Mouse (Mus musculus) heart, embryonic 13.5 days (tissue): ENCODE results near the gene Mtmr6. TPM values are rescaled to one million over a fixed set of nuclear protein-coding genes. Genes with fewer than 3 reads are reported as not detected.
"Not testable (repeated sequence)": the region's sequence is repeated elsewhere in the genome, so short reads cannot be mapped to it uniquely, and the experiment has no call there.

ENCODE experiments used
- ATAC-seq: fragments of 200-750 bp; cut with Nextera tagmentation; 2 replicates; pipeline ENCODE4 v1.8.0; 2017; ENCODE audit warnings: moderate TSS enrichment; ENCODE audit not compliant: insufficient number of reproducible peaks, low FRiP score, low TSS enrichment; ENCODE audit errors: extremely low read depth
- H3K27ac ChIP-seq: fragments of 300-500 bp; sonication (generic); replicated peaks from 2 replicates; pipeline ENCODE4 v1.5.1; 2015; ENCODE audit warnings: moderate library complexity, mild to moderate bottlenecking, inconsistent platforms
- H3K27me3 ChIP-seq: fragments of 300-500 bp; sonication (generic); replicated peaks from 2 replicates; pipeline ENCODE4 v1.6.1; 2015; ENCODE audit warnings: mild to moderate bottlenecking, inconsistent platforms
- H3K36me3 ChIP-seq: fragments of 300-500 bp; sonication (generic); 2 replicates; pipeline ENCODE4 v1.6.1; 2015; ENCODE audit warnings: mild to moderate bottlenecking, inconsistent platforms
- H3K4me1 ChIP-seq: fragments of 300-500 bp; sonication (generic); 2 replicates; pipeline ENCODE4 v1.6.1; 2015; ENCODE audit warnings: inconsistent platforms
- H3K4me2 ChIP-seq: fragments of 300-500 bp; sonication (generic); 2 replicates; pipeline ENCODE4 v1.6.1; 2015; ENCODE audit warnings: inconsistent platforms, mild to moderate bottlenecking, moderate library complexity
- H3K4me3 ChIP-seq: fragments of 300-500 bp; sonication (generic); 2 replicates; pipeline ENCODE4 v1.5.1; 2015; ENCODE audit warnings: moderate library complexity, mild to moderate bottlenecking, inconsistent platforms
- H3K9ac ChIP-seq: fragments of 300-500 bp; sonication (generic); 2 replicates; pipeline ENCODE4 v1.6.1; 2015; ENCODE audit warnings: inconsistent platforms, mild to moderate bottlenecking, moderate library complexity
- H3K9me3 ChIP-seq: fragments of 300-500 bp; sonication (generic); 2 replicates; pipeline ENCODE4 v1.6.1; 2016; ENCODE audit warnings: inconsistent platforms
- WGBS: fragments of 180-500 bp; shearing (Covaris S2); methylation state at CpG from one replicate; pipeline ENCODE4 v1.1.7; 2015; ENCODE audit warnings: mixed read lengths; 5-methylcytosine and 5-hydroxymethylcytosine counted together
- polyA plus RNA-seq: library from polyadenylated mRNA; unstranded; fragments of >200 nt; fragmentation: Nextera tagmentation; extraction: Ambion mirVana; gene quantifications from 2 replicates; pipeline ENCODE4 v1.2.1, GENCODE M21; 2015

The Mtmr6 gene
- polyA plus RNA-seq, 1 experiment from 2014 or later = 24.0 TPM

DNA sequence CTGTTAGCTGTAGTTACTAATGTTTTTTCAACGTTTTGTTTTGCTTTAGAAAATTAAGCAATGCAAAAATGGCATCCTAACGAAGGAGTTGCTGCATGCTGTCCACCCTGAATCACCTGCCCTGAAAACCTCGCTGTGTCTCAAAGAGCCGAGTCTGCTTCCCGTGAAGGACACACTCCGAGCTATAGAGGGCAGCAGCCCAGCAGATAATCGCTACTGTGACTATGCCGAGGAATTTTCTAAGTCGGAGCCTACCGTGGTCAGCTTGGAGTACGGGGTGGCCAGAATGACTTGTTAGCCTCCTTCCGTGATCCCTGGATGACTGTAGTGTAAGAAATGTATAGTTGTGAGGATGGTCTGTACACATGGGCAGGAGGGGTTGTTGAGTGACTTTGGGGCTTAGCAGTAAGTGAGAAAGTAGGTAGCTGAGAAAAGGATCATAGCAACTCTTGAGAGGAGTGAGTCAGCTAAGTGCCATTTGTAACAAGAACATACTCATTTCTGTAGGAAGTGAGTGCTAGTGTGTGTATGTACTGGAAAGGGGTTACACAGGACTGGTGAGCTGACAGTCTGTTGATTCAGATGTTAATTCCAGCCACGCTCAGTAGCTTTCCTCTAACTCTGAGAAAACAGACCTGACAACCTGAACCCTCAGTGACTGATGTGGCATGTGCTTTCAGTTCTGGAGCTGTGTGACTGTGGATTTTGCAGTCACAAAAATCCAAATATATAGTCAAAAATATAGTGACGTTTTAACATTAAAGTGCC, 35.4 kb downstream of the Mtmr6 start:
- H3K9ac ChIP-seq = no peak overlapping the region
- H3K27me3 ChIP-seq = no peaks in the 10 kb centered on the region
- no peak overlapping the region for H3K4me3 ChIP-seq
- H3K36me3 ChIP-seq = peaks cover 68% of the 10 kb centered on the region
- no peaks in the 10 kb centered on the region for H3K9me3 ChIP-seq
- ATAC-seq = no peak
- no peaks in the 10 kb centered on the region for H3K4me1 ChIP-seq
- 73% methylated on average over 14 of the region's 14 CpGs for WGBS
- no peak overlapping the region for H3K4me2 ChIP-seq
- no peak overlapping the region for H3K27ac ChIP-seq

DNA sequence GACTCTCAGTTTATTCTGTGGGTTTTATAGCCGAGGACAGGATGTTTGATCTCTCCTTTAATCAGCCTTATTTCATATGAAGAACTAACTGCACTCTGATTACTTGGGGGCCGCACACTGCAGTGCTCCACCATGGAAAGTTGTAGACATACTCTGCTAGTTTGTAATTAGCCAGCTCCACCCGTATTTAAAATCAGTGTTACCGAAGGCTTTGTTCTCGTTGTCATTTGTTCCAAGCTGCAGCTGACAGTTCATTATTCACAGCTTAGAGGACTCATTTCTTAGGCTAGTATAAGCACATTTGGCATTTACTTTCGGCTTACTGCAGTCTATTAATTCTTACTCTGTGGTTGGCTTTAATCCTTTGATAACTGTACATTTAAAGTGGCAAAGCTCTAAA, 36.0 kb downstream of the Mtmr6 start:
- 84% methylated on average over 6 of the region's 6 CpGs for WGBS

DNA sequence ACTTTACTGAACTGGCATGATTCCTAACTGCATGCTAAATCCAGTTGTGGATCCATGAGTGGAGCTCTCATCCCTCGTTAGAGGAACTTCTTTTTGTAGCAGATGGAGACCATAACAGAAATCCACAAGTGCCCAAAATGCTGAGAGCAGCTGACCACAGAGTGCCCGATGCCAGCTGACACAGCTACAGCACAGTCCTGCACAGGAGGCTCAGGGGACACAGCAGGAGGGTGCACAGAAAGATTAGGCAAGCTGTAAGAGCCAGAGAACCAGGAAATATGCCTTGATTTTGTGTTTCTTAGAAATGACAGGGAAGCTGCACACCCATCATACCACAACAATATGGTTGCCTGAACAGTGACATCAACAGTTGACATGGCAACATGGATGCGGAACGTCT, 37.4 kb downstream of the Mtmr6 start:
- Histone ChIP-seq H3K36me3 (peaks cover 56% of the 10 kb centered on the region), H3K4me2 (no peak overlapping the region), H3K27ac (no peak overlapping the region), H3K4me3 (no peak overlapping the region), H3K27me3 (no peaks in the 10 kb centered on the region), H3K4me1 (no peaks in the 10 kb centered on the region), H3K9me3 (no peaks in the 10 kb centered on the region), H3K9ac (no peak overlapping the region)
- ATAC-seq = no peak
- WGBS = 86% methylated on average over 4 of the region's 4 CpGs

More for the DNA sequence above, 36.0 kb downstream of the Mtmr6 start:
- Histone ChIP-seq H3K4me2 (no peak overlapping the region), H3K9ac (no peak overlapping the region), H3K4me3 (no peak overlapping the region), H3K9me3 (no peaks in the 10 kb centered on the region), H3K36me3 (peaks cover 68% of the 10 kb centered on the region), H3K27me3 (no peaks in the 10 kb centered on the region), H3K27ac (no peak overlapping the region), H3K4me1 (no peaks in the 10 kb centered on the region)
- ATAC-seq = no peak

DNA sequence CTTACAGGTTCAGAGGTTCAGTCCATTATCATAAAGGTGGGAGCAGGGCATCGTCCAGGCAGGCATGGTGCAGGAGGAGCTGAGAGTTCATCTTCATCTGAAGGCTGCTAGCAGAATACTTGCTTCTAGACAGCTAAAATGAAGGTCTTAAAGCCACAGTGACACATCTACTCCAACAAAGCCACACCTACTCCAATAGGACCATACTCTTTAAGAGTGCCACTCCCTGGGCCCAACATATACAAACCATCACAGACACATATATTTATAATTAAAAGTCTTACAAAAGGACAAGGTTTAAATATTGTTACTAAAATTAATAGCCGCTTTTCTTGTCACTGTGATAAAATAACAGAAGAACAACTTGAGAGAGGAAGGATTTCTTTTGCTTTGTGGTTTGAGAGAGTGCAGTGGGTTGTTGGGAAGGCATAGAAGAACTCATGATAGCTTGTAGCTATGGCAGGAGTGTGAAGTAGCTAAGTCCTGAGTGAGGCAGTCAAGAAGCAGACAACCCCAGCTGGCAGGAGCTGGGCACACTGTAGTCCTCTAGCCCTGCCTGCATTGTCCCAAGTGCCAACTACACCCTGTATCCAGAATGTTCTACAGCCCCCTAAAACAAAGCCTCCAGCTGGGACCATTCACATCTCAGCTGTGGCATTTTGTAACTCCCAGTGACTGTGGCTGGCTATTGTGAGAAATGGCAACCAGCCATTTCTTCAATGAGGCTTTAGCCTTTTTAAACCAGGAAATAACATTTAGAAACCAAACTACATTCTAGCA, 39.6 kb downstream of the Mtmr6 start:
- H3K9me3 ChIP-seq = no peaks in the 10 kb centered on the region
- no peak overlapping the region for H3K27ac ChIP-seq
- no peaks in the 10 kb centered on the region for H3K27me3 ChIP-seq
- ATAC-seq = no peak
- H3K4me3 ChIP-seq = no peak overlapping the region
- H3K36me3 ChIP-seq = peaks cover 45% of the 10 kb centered on the region
- H3K4me2 ChIP-seq = no peak overlapping the region
- 82% methylated on average over 2 of the region's 2 CpGs for WGBS
- H3K4me1 ChIP-seq = no peaks in the 10 kb centered on the region
- no peak overlapping the region for H3K9ac ChIP-seq

DNA sequence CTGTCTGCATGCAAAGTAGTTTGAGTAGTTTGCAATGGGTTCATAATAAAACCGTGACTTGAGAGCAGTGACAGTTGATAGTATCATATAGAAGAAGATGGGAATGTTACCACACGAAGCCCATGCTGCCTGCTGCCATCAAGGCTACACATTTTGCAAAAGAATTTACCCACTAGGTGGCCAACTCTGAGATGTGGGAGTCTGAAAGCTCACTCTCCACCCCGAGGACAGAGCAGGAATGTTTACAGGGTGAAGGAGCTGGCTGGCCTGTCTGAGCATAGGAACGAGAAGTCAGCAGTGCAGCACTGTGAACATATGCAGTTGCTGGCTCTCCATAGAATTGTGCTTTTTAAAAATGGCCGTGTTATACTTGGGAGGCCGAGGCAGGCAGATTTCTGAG, 43.1 kb downstream of the Mtmr6 start:
- no peak for ATAC-seq
- 48% methylated on average over 6 of the region's 6 CpGs for WGBS
- Histone ChIP-seq H3K27me3 (no peaks in the 10 kb centered on the region), H3K9me3 (no peaks in the 10 kb centered on the region), H3K4me1 (no peaks in the 10 kb centered on the region), H3K4me3 (no peak overlapping the region), H3K4me2 (no peak overlapping the region), H3K36me3 (peaks cover 14% of the 10 kb centered on the region), H3K9ac (no peak overlapping the region), H3K27ac (no peak overlapping the region)

DNA sequence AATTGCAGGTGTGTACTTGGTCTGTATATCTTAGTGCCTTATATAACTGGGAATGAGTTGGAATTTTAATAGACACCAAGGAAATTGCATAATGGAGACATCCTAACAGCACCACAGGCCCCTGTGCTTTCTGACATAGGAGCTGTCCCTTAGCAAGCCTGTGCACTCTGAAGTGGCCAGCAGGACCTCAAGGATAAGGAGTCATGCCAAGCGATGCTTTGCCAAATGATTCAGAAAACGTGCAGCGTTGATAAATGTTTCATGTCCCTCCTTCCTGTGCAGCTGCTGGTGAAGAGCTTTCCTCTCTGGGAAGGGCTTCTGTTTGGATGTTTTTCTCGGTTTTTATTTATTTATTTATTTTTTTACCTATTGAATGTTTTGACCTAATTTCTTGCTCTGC, 45.7 kb downstream of the Mtmr6 start:
- Histone ChIP-seq H3K27ac (no peak overlapping the region), H3K27me3 (no peaks in the 10 kb centered on the region), H3K9me3 (no peaks in the 10 kb centered on the region), H3K36me3 (no peaks in the 10 kb centered on the region), H3K9ac (no peak overlapping the region), H3K4me1 (no peaks in the 10 kb centered on the region), H3K4me3 (no peak overlapping the region), H3K4me2 (no peak overlapping the region)
- WGBS = 46% methylated on average over 4 of the region's 4 CpGs
- no peak for ATAC-seq

DNA sequence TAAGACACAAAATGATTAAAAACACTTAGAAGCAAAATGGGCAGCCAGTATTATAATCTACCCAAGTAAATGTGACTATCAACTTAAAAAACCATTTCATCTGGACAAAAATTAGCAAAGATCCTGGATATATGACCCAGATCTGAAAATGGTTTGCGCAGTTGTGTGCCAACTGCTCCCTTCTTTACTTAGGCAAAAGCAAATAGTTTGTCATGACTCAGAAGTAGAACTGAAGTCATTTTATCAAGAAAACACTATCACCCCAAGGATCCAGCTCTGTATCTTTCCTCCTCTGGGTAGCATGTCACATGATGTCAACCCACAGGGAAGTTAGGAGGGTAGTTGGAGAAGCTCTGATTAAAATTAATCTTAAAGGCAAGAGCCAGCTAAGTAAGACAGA, 54.2 kb downstream of the Mtmr6 start:
- ATAC-seq = no peak
- no peak overlapping the region for H3K4me2 ChIP-seq
- 90% methylated on average over 1 of the region's 1 CpGs for WGBS

DNA sequence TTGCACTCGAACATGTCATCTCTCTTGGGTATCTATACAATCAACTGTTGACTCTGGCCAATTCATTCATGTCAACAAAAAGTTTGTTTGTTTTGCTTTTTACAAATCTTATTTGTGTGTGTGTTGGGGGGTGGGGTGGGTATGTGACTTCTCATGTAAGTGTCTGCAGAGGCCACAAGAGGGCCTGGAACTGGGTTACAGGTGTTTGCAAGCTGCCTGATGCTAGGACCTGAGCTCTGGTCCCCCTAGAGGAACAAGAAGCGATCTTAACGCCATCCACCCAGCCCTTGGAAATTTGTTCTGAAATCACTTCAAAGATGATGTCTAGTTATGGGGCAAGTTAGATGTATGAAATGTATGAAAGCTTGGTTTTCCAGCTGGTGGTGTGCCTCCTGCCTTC, 55.8 kb downstream of the Mtmr6 start:
- no peaks in the 10 kb centered on the region for H3K4me1 ChIP-seq
- no peaks in the 10 kb centered on the region; the same call in 1 of the 2 replicates for H3K9me3 ChIP-seq
- H3K4me3 ChIP-seq = no peak overlapping the region
- H3K4me2 ChIP-seq = no peak overlapping the region
- H3K27ac ChIP-seq = no peak overlapping the region
- WGBS = 57% methylated on average over 3 of the region's 3 CpGs
- no peak overlapping the region for H3K9ac ChIP-seq
- no peaks in the 10 kb centered on the region for H3K27me3 ChIP-seq
- H3K36me3 ChIP-seq = no peaks in the 10 kb centered on the region
- ATAC-seq = no peak

More for the DNA sequence above, 54.2 kb downstream of the Mtmr6 start:
- no peaks in the 10 kb centered on the region for H3K36me3 ChIP-seq
- H3K27ac ChIP-seq = no peak overlapping the region
- no peaks in the 10 kb centered on the region for H3K27me3 ChIP-seq
- H3K4me3 ChIP-seq = no peak overlapping the region
- H3K9ac ChIP-seq = no peak overlapping the region
- H3K9me3 ChIP-seq = no peaks in the 10 kb centered on the region
- no peaks in the 10 kb centered on the region for H3K4me1 ChIP-seq

DNA sequence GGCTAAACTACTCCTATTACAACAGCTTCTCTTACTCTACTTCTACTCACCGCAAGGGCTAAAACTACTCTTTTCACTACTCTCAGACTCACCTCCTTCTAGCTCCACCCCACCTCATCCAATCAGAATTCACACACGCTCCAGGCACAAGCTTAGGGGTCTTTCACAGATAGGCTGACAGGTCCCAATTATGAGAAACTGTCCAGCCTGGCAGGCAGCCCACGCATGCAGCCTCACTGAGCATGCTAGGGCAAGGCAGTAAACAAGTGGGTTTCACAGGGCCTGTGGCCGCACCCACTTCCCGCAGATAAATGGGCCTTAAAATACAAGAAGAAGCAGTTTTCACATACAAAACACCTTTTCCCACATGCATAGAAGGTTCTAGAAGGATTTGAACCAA, 75.0 kb downstream of the Mtmr6 start:
- ATAC-seq, H3K4me1 ChIP-seq, H3K4me2 ChIP-seq, H3K4me3 ChIP-seq, H3K9ac ChIP-seq, H3K27ac ChIP-seq, H3K27me3 ChIP-seq, H3K9me3 ChIP-seq, H3K36me3 ChIP-seq: not testable (repeated sequence)
- WGBS = 64% methylated on average over 5 of the region's 5 CpGs

DNA sequence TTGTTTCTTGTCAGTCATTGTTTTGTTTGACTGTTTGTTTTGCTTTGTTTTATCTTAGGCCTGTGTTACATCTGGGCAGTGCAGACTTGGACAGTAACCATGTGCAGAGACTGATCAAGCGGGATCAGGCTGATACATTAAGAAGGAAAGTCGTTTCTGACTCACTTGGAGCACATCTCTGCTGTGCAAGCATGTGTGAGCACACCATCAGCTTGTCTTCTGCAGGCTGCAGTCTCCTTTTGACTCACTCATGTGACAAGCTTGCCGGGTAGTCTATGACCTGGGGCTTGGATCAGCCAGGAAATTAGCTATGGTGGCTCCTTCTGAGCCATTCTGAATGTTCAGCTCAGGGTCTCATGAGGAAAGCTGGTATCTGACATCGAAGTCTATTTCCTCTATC, 75.5 kb downstream of the Mtmr6 start:
- Histone ChIP-seq H3K9me3 (no peaks in the 10 kb centered on the region), H3K36me3 (no peaks in the 10 kb centered on the region), H3K4me1 (no peaks in the 10 kb centered on the region), H3K4me3 (no peak overlapping the region), H3K27me3 (no peaks in the 10 kb centered on the region), H3K27ac (no peak overlapping the region), H3K4me2 (no peak overlapping the region), H3K9ac (no peak overlapping the region)
- no peak for ATAC-seq
- WGBS = 67% methylated on average over 4 of the region's 4 CpGs

DNA sequence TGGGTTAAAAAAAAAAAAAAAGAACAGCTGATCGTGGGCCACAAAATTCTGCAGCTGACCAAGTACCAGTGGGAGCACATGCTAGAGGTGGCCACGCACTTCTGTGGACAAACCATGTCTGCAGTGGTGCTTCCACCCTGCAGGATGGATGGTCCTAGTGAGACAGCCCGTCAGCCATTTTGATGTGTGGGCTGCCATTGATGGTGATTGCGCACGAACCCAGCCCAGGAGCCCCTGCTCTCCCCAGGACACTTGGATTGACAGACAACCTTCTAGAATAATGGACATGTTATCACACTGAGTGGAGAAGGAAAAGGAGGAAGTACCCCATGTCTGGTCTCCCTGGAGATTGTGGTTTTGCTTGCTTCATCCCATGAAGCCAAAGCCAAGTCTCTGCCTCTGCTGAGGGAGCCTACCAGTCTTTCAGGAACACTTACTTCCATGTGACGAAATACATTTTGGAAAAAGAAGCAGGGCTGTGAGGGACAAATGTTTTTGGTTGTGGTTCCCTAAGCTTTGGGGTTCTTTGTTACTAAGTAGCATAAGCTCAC, 80.4 kb downstream of the Mtmr6 start:
- 80% methylated on average over 6 of the region's 6 CpGs for WGBS
- no peaks in the 10 kb centered on the region for H3K4me1 ChIP-seq
- no peak for ATAC-seq

More for the DNA sequence above, 80.4 kb downstream of the Mtmr6 start:
- no peak overlapping the region for H3K9ac ChIP-seq
- no peaks in the 10 kb centered on the region for H3K27me3 ChIP-seq
- no peaks in the 10 kb centered on the region for H3K36me3 ChIP-seq
- no peaks in the 10 kb centered on the region for H3K9me3 ChIP-seq
- no peak overlapping the region for H3K4me3 ChIP-seq
- H3K4me2 ChIP-seq = no peak overlapping the region
- no peak overlapping the region for H3K27ac ChIP-seq
